Mouse (Mus musculus) lung, embryonic 14.5 days (tissue): ENCODE measurements around the gene Smyd3. TPM values are rescaled to one million over a fixed set of nuclear protein-coding genes. Genes with fewer than 3 reads are reported as not detected.

Source experiments
- ATAC-seq: fragments of 200-750 bp; cut with Nextera tagmentation; 2 replicates; pipeline ENCODE4 v1.8.0; 2017; ENCODE audit warnings: mild to moderate bottlenecking, moderate TSS enrichment, moderate library complexity; ENCODE audit not compliant: insufficient read depth
- DNase-seq: peaks from one replicate; pipeline ENCODE4 v3.0.0-alpha.2; 2015
- H3K27ac ChIP-seq: fragments of 300-500 bp; sonication (generic); 2 replicates; pipeline ENCODE4 v1.5.1; 2014; ENCODE audit warnings: low read depth, mild to moderate bottlenecking, moderate library complexity
- H3K27me3 ChIP-seq: fragments of 300-500 bp; sonication (generic); 2 replicates; pipeline ENCODE4 v1.6.1; 2014; ENCODE audit warnings: low read length, control low read depth; ENCODE audit not compliant: insufficient read depth
- H3K36me3 ChIP-seq: fragments of 300-500 bp; sonication (generic); 2 replicates; pipeline ENCODE4 v1.6.1; 2014; ENCODE audit warnings: control low read depth; ENCODE audit not compliant: insufficient read depth
- H3K4me1 ChIP-seq: fragments of 300-500 bp; sonication (generic); 2 replicates; pipeline ENCODE4 v1.6.1; 2014; ENCODE audit warnings: antibody characterized with exemption, control low read depth; ENCODE audit not compliant: insufficient read depth
- H3K4me2 ChIP-seq: fragments of 300-500 bp; sonication (generic); 2 replicates; pipeline ENCODE4 v1.6.1; 2014; ENCODE audit warnings: mild to moderate bottlenecking
- H3K4me3 ChIP-seq: fragments of 300-500 bp; sonication (generic); 2 replicates; pipeline ENCODE4 v1.5.1; 2014; ENCODE audit warnings: low read depth, low read length
- H3K9ac ChIP-seq: fragments of 300-500 bp; sonication (generic); 2 replicates; pipeline ENCODE4 v1.6.1; 2014
- H3K9me3 ChIP-seq: fragments of 300-500 bp; sonication (generic); 2 replicates; pipeline ENCODE4 v1.6.1; 2016; ENCODE audit warnings: low read depth, low read length, control low read depth
- CTCF ChIP-seq: IDR thresholded peaks from 2 replicates; pipeline ENCODE4 v1.5.1; 2016; ENCODE audit warnings: antibody characterized with exemption, low read depth
- WGBS: fragments of 180-500 bp; shearing (Covaris S2); extraction: QIAGEN DNeasy Blood & Tissue Kit; methylation state at CpG from one replicate; pipeline ENCODE4 v1.1.7; 2014; 5-methylcytosine and 5-hydroxymethylcytosine counted together
- polyA plus RNA-seq: library from polyadenylated mRNA; unstranded; fragments of >200 nt; fragmentation: Nextera tagmentation; extraction: Ambion mirVana; gene quantifications from 2 replicates; pipeline ENCODE4 v1.2.1, GENCODE M21; 2014

Gene Smyd3
- polyA plus RNA-seq, 1 experiment from 2014 or later = 20.6 TPM

GRCm38 (mm10) chr1:179488520-179488919, 29.3 kb downstream of the Smyd3 start:
- no peak for ATAC-seq
- no peaks in the 10 kb centered on the region for H3K9me3 ChIP-seq
- H3K27ac ChIP-seq = no peak overlapping the region
- no peak for DNase-seq
- H3K9ac ChIP-seq = no peak overlapping the region
- TF ChIP-seq CTCF = no peak
- no peak overlapping the region for H3K4me3 ChIP-seq
- H3K4me1 ChIP-seq = no peaks in the 10 kb centered on the region
- H3K27me3 ChIP-seq = no peaks in the 10 kb centered on the region
- H3K36me3 ChIP-seq = no peaks in the 10 kb centered on the region
- H3K4me2 ChIP-seq = no peak overlapping the region
- 93% methylated on average over 5 of the region's 5 CpGs for WGBS

GRCm38 (mm10) chr1:179487990-179488389, 29.9 kb downstream of the Smyd3 start:
- DNase-seq (no peak), ATAC-seq (no peak)
- Histone ChIP-seq H3K4me3 (no peak overlapping the region), H3K4me2 (no peak overlapping the region), H3K27ac (no peak overlapping the region), H3K4me1 (no peaks in the 10 kb centered on the region), H3K27me3 (no peaks in the 10 kb centered on the region), H3K9ac (no peak overlapping the region), H3K9me3 (no peaks in the 10 kb centered on the region), H3K36me3 (no peaks in the 10 kb centered on the region)
- WGBS = 50% methylated on average over 5 of the region's 5 CpGs
- TF ChIP-seq CTCF = no peak

GRCm38 (mm10) chr1:179487238-179487637, 30.6 kb downstream of the Smyd3 start:
- TF ChIP-seq CTCF = no peak
- H3K27ac ChIP-seq = no peak overlapping the region
- no peak overlapping the region for H3K4me3 ChIP-seq
- ATAC-seq = no peak
- 73% methylated on average over 2 of the region's 2 CpGs for WGBS
- H3K4me1 ChIP-seq = no peaks in the 10 kb centered on the region
- no peak for DNase-seq
- no peaks in the 10 kb centered on the region for H3K27me3 ChIP-seq
- H3K36me3 ChIP-seq = no peaks in the 10 kb centered on the region
- no peak overlapping the region for H3K4me2 ChIP-seq
- H3K9ac ChIP-seq = no peak overlapping the region
- H3K9me3 ChIP-seq = no peaks in the 10 kb centered on the region

- 37% methylated on average over 3 of the region's 3 CpGs for WGBS
- ATAC-seq = no peak; the same call in 1 of the 2 replicates
- H3K27ac ChIP-seq = peak overlapping the region; percentile 38; the same call in 1 of the 2 replicates
Measured at GRCm38 (mm10) chr1:179485784-179486540, 31.9 kb downstream of the Smyd3 start.

GRCm38 (mm10) chr1:179480862-179481261, 37.0 kb downstream of the Smyd3 start:
- no peak for DNase-seq
- ATAC-seq = no peak
- WGBS = 72% methylated on average over 4 of the region's 4 CpGs
- no peak overlapping the region for H3K4me3 ChIP-seq
- H3K9ac ChIP-seq = no peak overlapping the region
- H3K9me3 ChIP-seq = no peaks in the 10 kb centered on the region
- 0 out of 2 replicates have a peak, but pooled peaks cover 3% of the 10 kb centered on the region for H3K4me1 ChIP-seq
- no peak for TF ChIP-seq CTCF
- no peak overlapping the region for H3K4me2 ChIP-seq
- H3K27ac ChIP-seq = no peak overlapping the region
- H3K36me3 ChIP-seq = no peaks in the 10 kb centered on the region
- no peaks in the 10 kb centered on the region for H3K27me3 ChIP-seq

More at GRCm38 (mm10) chr1:179485784-179486540, 31.9 kb downstream of the Smyd3 start:
- H3K36me3 ChIP-seq = no peaks in the 10 kb centered on the region
- no peak overlapping the region for H3K9ac ChIP-seq
- H3K4me2 ChIP-seq = no peak overlapping the region
- H3K4me3 ChIP-seq = no peak overlapping the region
- no peaks in the 10 kb centered on the region for H3K4me1 ChIP-seq
- no peaks in the 10 kb centered on the region for H3K27me3 ChIP-seq
- H3K9me3 ChIP-seq = no peaks in the 10 kb centered on the region
- TF ChIP-seq CTCF = no peak
- peak; percentile 43 for DNase-seq

GRCm38 (mm10) chr1:179477157-179477902, 40.5 kb downstream of the Smyd3 start:
- peak; percentile 75 for ATAC-seq
- 59% methylated on average over 5 of the region's 5 CpGs for WGBS

More at GRCm38 (mm10) chr1:179477157-179477902, 40.5 kb downstream of the Smyd3 start:
- Histone ChIP-seq H3K4me1 (0 out of 2 replicates have a peak, but pooled peaks cover 3% of the 10 kb centered on the region), H3K4me3 (no peak overlapping the region), H3K27ac (no peak overlapping the region), H3K4me2 (no peak overlapping the region), H3K27me3 (no peaks in the 10 kb centered on the region), H3K36me3 (0 out of 2 replicates have a peak, but pooled peaks cover 4% of the 10 kb centered on the region), H3K9me3 (peaks cover 6% of the 10 kb centered on the region; the same call in 1 of the 2 replicates), H3K9ac (no peak overlapping the region)
- DNase-seq = peak; percentile 89
- peak; percentile 87 for TF ChIP-seq CTCF
